Mouse (Mus musculus): Measurements from ENCODE around the gene 9230112D13Rik. TPM values are rescaled to one million over a fixed set of nuclear protein-coding genes. Genes with fewer than 3 reads are reported as not detected.

9230112D13Rik gene
- polyA plus RNA-seq (2014; fragmentation: Illumina TruSeq; extraction: RNeasy Lipid Tissue Mini Kit (QIAGEN cat#74804); ENCODE audit: low read depth, low replicate concordance): not detected

DNA sequence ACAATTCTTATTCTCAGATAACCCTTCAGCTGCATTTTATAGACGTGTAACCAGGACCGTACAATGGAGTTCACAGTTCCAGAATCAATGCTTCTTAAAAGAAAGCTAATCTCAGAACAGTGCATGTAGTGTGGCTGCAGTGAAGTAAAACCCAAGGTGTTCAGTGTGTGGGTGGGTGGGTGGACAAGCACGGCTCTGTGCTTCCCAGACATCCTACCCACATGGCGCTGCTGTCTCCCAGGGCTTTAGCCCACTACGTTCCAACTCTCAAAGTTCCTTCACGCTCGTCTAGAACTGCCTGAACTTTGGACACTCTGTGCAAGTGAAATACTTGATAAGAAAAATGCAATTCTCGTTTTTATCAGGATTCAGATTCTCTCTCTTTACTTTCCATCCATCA, at the start of gene 9230112D13Rik:
Gene 9230112D13Rik (minus strand): TSS at position 101 of the 400 bp plus-strand sequence.

GRCm38 (mm10) chr14:34503325-34503647, 19.3 kb downstream of the 9230112D13Rik start, which contains the start of gene Bmpr1a:
Gene Bmpr1a (minus strand): TSS chr14:34503341.

Other genes starting within 250 kb of the 9230112D13Rik start
- 7.2 TPM for gene Shld2, start 212.3 kb downstream of the 9230112D13Rik start, polyA plus RNA-seq (2014; fragmentation: Illumina TruSeq; extraction: RNeasy Lipid Tissue Mini Kit (QIAGEN cat#74804); ENCODE audit: low read depth, low replicate concordance)
- gene Glud1, start 212.1 kb downstream of the 9230112D13Rik start, polyA plus RNA-seq (2014; fragmentation: Illumina TruSeq; extraction: RNeasy Lipid Tissue Mini Kit (QIAGEN cat#74804); ENCODE audit: low read depth, low replicate concordance): 110 TPM
- gene Fam25c, start 167.4 kb downstream of the 9230112D13Rik start, polyA plus RNA-seq (2014; fragmentation: Illumina TruSeq; extraction: RNeasy Lipid Tissue Mini Kit (QIAGEN cat#74804); ENCODE audit: low read depth, low replicate concordance): not detected
- gene Sncg, start 148.0 kb downstream of the 9230112D13Rik start, polyA plus RNA-seq (2014; fragmentation: Illumina TruSeq; extraction: RNeasy Lipid Tissue Mini Kit (QIAGEN cat#74804); ENCODE audit: low read depth, low replicate concordance): 21.1 TPM
- gene Mmrn2, start 147.3 kb downstream of the 9230112D13Rik start, polyA plus RNA-seq (2014; fragmentation: Illumina TruSeq; extraction: RNeasy Lipid Tissue Mini Kit (QIAGEN cat#74804); ENCODE audit: low read depth, low replicate concordance): 23.2 TPM
- gene Bmpr1a, start 19.5 kb downstream of the 9230112D13Rik start, polyA plus RNA-seq (2014; fragmentation: Illumina TruSeq; extraction: RNeasy Lipid Tissue Mini Kit (QIAGEN cat#74804); ENCODE audit: low read depth, low replicate concordance): 52.6 TPM
- gene Ldb3, start 65.9 kb upstream of the 9230112D13Rik start, polyA plus RNA-seq (2014; fragmentation: Illumina TruSeq; extraction: RNeasy Lipid Tissue Mini Kit (QIAGEN cat#74804); ENCODE audit: low read depth, low replicate concordance): 946 TPM
- gene Opn4, start 77.3 kb upstream of the 9230112D13Rik start, polyA plus RNA-seq (2014; fragmentation: Illumina TruSeq; extraction: RNeasy Lipid Tissue Mini Kit (QIAGEN cat#74804); ENCODE audit: low read depth, low replicate concordance): 5.7 TPM
- 26.2 TPM for gene Wapl, start 151.1 kb upstream of the 9230112D13Rik start, polyA plus RNA-seq (2014; fragmentation: Illumina TruSeq; extraction: RNeasy Lipid Tissue Mini Kit (QIAGEN cat#74804); ENCODE audit: low read depth, low replicate concordance)